Mouse (Mus musculus): ENCODE data around the gene Clec10a. TPM values are rescaled to one million over a fixed set of nuclear protein-coding genes. Genes with fewer than 3 reads are reported as not detected.

Clec10a gene
- total RNA-seq, 2 experiments from 2014 or later, result 2.7 to 3.3 TPM

- DNase-seq, result peak in 1 of 2 experiments; percentile 56
- intact Hi-C loops (cut with DNase I), result loop anchor here (10.0 kb wide), 1 partner anchor 280 kb away; the partner anchor contains the start of gene Ybx2
Measured at GRCm38 (mm10) chr11:70214191-70214855, 58.3 kb downstream of the Clec10a start.

- intact Hi-C loops (cut with DNase I), result loop anchor here (10.0 kb wide), 1 partner anchor 280 kb away; the partner anchor contains the start of gene Ybx2
- DNase-seq, result no peak
Measured at GRCm38 (mm10) chr11:70214856-70215209, 58.8 kb downstream of the Clec10a start.

GRCm38 (mm10) chr11:70215301-70215700 lies 59.3 kb downstream of the Clec10a start:
- intact Hi-C loops (cut with DNase I), result loop anchor here (10.0 kb wide), 1 partner anchor 280 kb away; the partner anchor contains the start of gene Ybx2
- DNase-seq, result no peak

GRCm38 (mm10) chr11:70216103-70216502 lies 60.1 kb downstream of the Clec10a start:
- intact Hi-C loops (cut with DNase I), result loop anchor here (10.0 kb wide), 1 partner anchor 281 kb away; the partner anchor contains the start of gene Ybx2
- no peak for DNase-seq

GRCm38 (mm10) chr11:70218039-70218438 lies 62.0 kb downstream of the Clec10a start:
- intact Hi-C loops (cut with DNase I), result loop anchor here (10.0 kb wide), 1 partner anchor 283 kb away; the partner anchor contains the start of gene Ybx2
- no peak for DNase-seq

- intact Hi-C loops (cut with DNase I), result loop anchor here (10.0 kb wide), 1 partner anchor 284 kb away; the partner anchor contains the start of gene Ybx2
- DNase-seq, result no peak
Measured at GRCm38 (mm10) chr11:70218741-70219470, 62.9 kb downstream of the Clec10a start.

GRCm38 (mm10) chr11:70219873-70220272 lies 63.9 kb downstream of the Clec10a start:
- intact Hi-C loops (cut with DNase I), result loop anchor here (10.0 kb wide), 1 partner anchor 285 kb away; the partner anchor contains the start of gene Ybx2
- DNase-seq, result no peak

- intact Hi-C loops (cut with DNase I), result no loop called here
- no peak for DNase-seq
Measured at GRCm38 (mm10) chr11:70220323-70220722, 64.3 kb downstream of the Clec10a start.

Other genes with a start within 250 kb of the Clec10a start
- 10 to 100 TPM; 28.2 to 32.1 TPM for gene Gps2, start 242.3 kb upstream of the Clec10a start, total RNA-seq (2021)
- gene Eif5a, start 234.2 kb upstream of the Clec10a start, total RNA-seq (2021), result 100 to 1,000 TPM; 420 to 449 TPM
- 10 to 100 TPM; 18.4 to 20.3 TPM for gene Ybx2, start 220.4 kb upstream of the Clec10a start, total RNA-seq (2021)
- gene Slc2a4, start 208.0 kb upstream of the Clec10a start, total RNA-seq (2021), result 100 to 1,000 TPM; 385 to 406 TPM
- gene Cldn7, start 191.4 kb upstream of the Clec10a start, total RNA-seq (2021), result not detected
- gene Ctdnep1, start 175.0 kb upstream of the Clec10a start, total RNA-seq (2021), result 100 to 1,000 TPM; 160 to 169 TPM
- 10 to 100 TPM; 47.0 to 47.4 TPM for gene Elp5, start 173.7 kb upstream of the Clec10a start, total RNA-seq (2021)
- 100 to 1,000 TPM; 306 to 329 TPM for gene Gabarap, start 165.1 kb upstream of the Clec10a start, total RNA-seq (2021)
- gene Phf23, start 160.4 kb upstream of the Clec10a start, total RNA-seq (2021), result 10 to 100 TPM; 23.1 to 23.4 TPM
- 1 to 10 TPM; 5.0 to 6.1 TPM for gene Dvl2, start 155.6 kb upstream of the Clec10a start, total RNA-seq (2021)
- 1,000 to 10,000 TPM; 1,292 to 1,425 TPM for gene Acadvl, start 140.8 kb upstream of the Clec10a start, total RNA-seq (2021)
- gene Dlg4, start 139.3 kb upstream of the Clec10a start, total RNA-seq (2021), result 1 to 10 TPM; 6.3 to 7.4 TPM
- gene Asgr1, start 102.1 kb upstream of the Clec10a start, total RNA-seq (2021), result not detected
- not detected for gene Asgr2, start 63.6 kb upstream of the Clec10a start, total RNA-seq (2021)
- gene Mgl2, start 25.9 kb upstream of the Clec10a start, total RNA-seq (2021), result 1 to 10 TPM; 4.2 to 5.8 TPM
- under 1 TPM; 0.28 to 0.30 TPM for gene Slc16a11, start 56.6 kb downstream of the Clec10a start, total RNA-seq (2021)
- 1 to 10 TPM; 3.3 to 3.9 TPM for gene Slc16a13, start 64.9 kb downstream of the Clec10a start, total RNA-seq (2021)
- 10 to 100 TPM; 19.7 to 20.0 TPM for gene Bcl6b, start 73.6 kb downstream of the Clec10a start, total RNA-seq (2021)
- 10 to 100 TPM; 32.7 to 38.0 TPM for gene 0610010K14Rik, start 81.7 kb downstream of the Clec10a start, total RNA-seq (2021)
- 1 to 10 TPM; 2.1 to 3.3 TPM for gene Gm21988, start 83.6 kb downstream of the Clec10a start, total RNA-seq (2021)
- gene Rnasek, start 83.6 kb downstream of the Clec10a start, total RNA-seq (2021), result 100 to 1,000 TPM; 106 to 113 TPM
- gene Alox12, start 99.2 kb downstream of the Clec10a start, total RNA-seq (2021), result 1 to 10 TPM; 2.5 to 3.7 TPM
- gene Alox12e, start 166.4 kb downstream of the Clec10a start, total RNA-seq (2021), result not detected
- 10 to 100 TPM in 1 of 2 experiments, 1 to 10 TPM in 1; 5.4 to 10.2 TPM for gene Alox15, start 195.8 kb downstream of the Clec10a start, total RNA-seq (2021)

All from heart, postnatal 36 days (tissue).